Mouse (Mus musculus) ZHBTc4 (cell line): ENCODE measurements at regions not wholly inside any gene's neighbourhood (a gene's known extent, or its start where the extent isn't known, plus 50 kb on each side); places are given as distances from the start of the nearest gene placed in this dataset.

ENCODE experiments used
- DNase-seq: peaks from one replicate; pipeline ENCODE4 v3.0.0-alpha.2; 2011; ENCODE audit warnings: low read depth, low spot score

DNA sequence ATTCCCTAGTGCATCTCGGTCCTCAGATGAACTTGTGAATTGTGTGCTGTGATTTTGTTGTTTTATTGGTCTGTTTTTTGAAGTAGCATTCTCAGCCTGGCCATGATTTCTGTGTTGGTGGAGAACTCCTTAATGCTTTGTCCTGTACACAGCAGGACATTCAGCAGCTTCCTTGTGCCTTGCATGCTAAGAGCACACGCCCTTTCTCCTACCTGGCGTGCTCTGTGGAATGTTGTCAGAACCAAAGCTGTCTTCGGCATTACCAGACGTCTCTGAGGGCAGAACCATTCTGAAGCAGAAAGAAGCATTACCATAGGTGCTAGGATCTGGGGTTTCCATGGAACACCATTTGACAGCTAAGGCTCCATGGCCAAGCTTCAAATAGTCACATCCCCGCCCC is 75.0 kb upstream of the Epc2 start:
- peak; percentile 74 for DNase-seq

GRCm38 (mm10) chr2:49379222-49379805 is 72.0 kb upstream of the Epc2 start:
- DNase-seq, result no peak

- DNase-seq, result no peak
Observed at GRCm38 (mm10) chr2:49380965-49381364, 70.3 kb upstream of the Epc2 start.

DNA sequence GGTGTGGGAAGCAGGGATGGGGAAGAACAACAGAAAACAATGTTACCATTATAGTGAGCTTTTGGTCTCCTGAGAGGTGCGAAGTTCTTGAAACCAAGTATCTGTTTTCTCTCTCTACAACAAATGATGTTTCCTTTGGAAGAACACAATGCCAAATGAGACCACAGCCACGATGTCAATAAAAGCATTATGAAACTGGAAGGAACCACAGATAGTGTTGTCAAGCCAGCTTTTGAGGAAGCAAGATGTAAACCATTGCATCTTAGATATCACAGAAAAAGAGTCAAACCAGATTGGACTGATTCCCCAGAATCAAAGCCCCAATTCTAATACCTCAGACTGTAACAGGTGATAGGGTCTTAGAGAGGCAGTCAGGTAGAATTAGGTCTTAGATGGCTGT is 64.5 kb upstream of the Epc2 start:
- DNase-seq, result no peak

- DNase-seq, result no peak
Observed at GRCm38 (mm10) chr2:49391322-49392262, 59.7 kb upstream of the Epc2 start.
